8 mouse cellular contexts compared by ENCODE assay signal in the genomic region with DNA sequence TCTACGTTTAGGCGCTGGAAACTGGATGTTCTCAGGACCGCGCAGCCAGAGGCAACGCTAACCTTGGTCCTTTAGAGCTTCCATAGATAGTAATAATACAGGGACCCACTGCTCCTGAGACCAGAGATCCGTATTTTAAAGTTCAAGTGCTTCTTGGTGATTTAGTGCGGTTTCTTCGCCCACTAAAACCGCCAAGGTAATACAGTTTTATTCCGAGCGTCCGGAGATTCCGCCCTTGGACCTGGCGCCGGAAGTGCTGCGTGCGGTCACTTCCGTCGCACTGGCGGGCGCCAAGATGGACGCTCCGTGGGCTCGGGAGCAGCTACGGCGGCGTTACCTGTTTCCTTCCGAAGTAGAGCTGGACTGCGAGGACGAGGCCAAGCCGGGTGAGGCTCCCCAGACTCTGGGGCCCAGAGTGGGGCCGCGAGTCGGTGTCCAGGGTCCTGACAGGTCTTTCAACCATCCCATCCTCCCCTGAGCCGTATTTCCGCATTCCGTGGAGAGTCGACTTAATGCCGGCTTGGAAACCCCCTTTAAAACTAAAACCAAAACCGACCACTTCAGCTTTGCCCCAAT. TPM values are rescaled to one million over a fixed set of nuclear protein-coding genes. Genes with fewer than 3 reads are reported as not detected.
DNase-seq lines count a peak whose midpoint lies in the region; ATAC-seq lines count a peak whose summit lies in the region.

A gene (plus strand): TSS at position 79 of the 576 bp plus-strand sequence.

- H3K27ac ChIP-seq in hindbrain, embryonic 11.5 days (ENCODE audit: low read depth, low read length) = peak within 1 kb of the TSS; percentile 62; the same call in 1 of the 2 replicates

- no peaks in the 10 kb centered on the region for H3K9me3 ChIP-seq in hindbrain, embryonic 11.5 days (ENCODE audit: control insufficient read depth, low read length)

- H3K27me3 ChIP-seq in hindbrain, embryonic 11.5 days (ENCODE audit: control insufficient read depth, insufficient read depth, low read length) = no peaks in the 10 kb centered on the region

- no peaks in the 10 kb centered on the region for H3K36me3 ChIP-seq in hindbrain, embryonic 11.5 days (ENCODE audit: control insufficient read depth, insufficient read depth, low read length)

- no peaks in the 10 kb centered on the region for H3K4me1 ChIP-seq in hindbrain, embryonic 11.5 days (replicated peaks; ENCODE audit: control insufficient read depth, insufficient read depth, low read length)

- peak within 1 kb of the TSS; percentile 90 for H3K9ac ChIP-seq in hindbrain, embryonic 11.5 days (ENCODE audit: low read depth, low read length)

- ATAC-seq in hindbrain, embryonic 11.5 days (ENCODE audit: low FRiP score) = peak; percentile 73

- H3K4me3 ChIP-seq in hindbrain, embryonic 11.5 days (ENCODE audit: low read depth, low read length) = peak within 1 kb of the TSS; percentile 75

- H3K4me2 ChIP-seq in hindbrain, embryonic 11.5 days (replicated peaks; ENCODE audit: low read depth, low read length) = peak within 1 kb of the TSS; percentile 88

- peak; percentile 79 for DNase-seq in NIH3T3 (ENCODE audit: low read depth)
- peak; percentile 69 for DNase-seq in cerebellum, adult 9-11 months
- DNase-seq in frontal cortex, adult 2 months (ENCODE audit: extremely low spot score in 1 of 2, low spot score in 1 of 2) = peak; percentile 8 to 71
- peak; percentile 82 for DNase-seq in hindbrain, embryonic 11.5 days (ENCODE audit: low spot score)
- peak; percentile 67 to 74 for DNase-seq in layer of hippocampus, postnatal 10 days (ENCODE audit: low spot score in 2 of 2)
- peak; percentile 56 for DNase-seq in lung, postnatal 10 days
- DNase-seq in retina, adult 2 months (ENCODE audit: low read depth, low spot score) = peak; percentile 63
- DNase-seq in thymus, postnatal 25 days = peak; percentile 58

- under 1% methylated on average over 40 of the region's 40 CpGs for WGBS in hindbrain, embryonic 11.5 days

RNA-seq across cellular contexts. Expression of the gene that starts here (rescaled TPM):
- polyA plus RNA-seq in frontal cortex, adult 2 months (2012; rRNA removed) = 45.7 and 47.2 TPM in 2 replicates
- 105 TPM in 2 replicates for polyA plus RNA-seq in hindbrain, embryonic 11.5 days (2014; fragmentation: Nextera tagmentation; extraction: Ambion mirVana)
- 10 to 100 TPM; 41.0 to 43.4 TPM for total RNA-seq in layer of hippocampus, postnatal 10 days (2021)

Comparison
In these comparisons a context has a peak if more than half of its experiments do, and no peak if none do; other contexts are left out.
1. Peak in every context shown above with its lines: DNase-seq, ATAC-seq, H3K4me3 ChIP-seq and H3K27ac ChIP-seq.